Mouse (Mus musculus) kidney, postnatal 0 days (tissue): ENCODE measurements around the gene Mfn2. TPM values are rescaled to one million over a fixed set of nuclear protein-coding genes. Genes with fewer than 3 reads are reported as not detected.
"Not testable (repeated sequence)": the region's sequence is repeated elsewhere in the genome, so short reads cannot be mapped to it uniquely, and the experiment has no call there.

Source experiments
- ATAC-seq: fragments of 200-750 bp; cut with Nextera tagmentation; replicated peaks from 2 replicates; pipeline ENCODE4 v1.8.0; 2017; ENCODE audit warnings: low read depth, moderate number of reproducible peaks, moderate TSS enrichment, moderate library complexity; ENCODE audit not compliant: low FRiP score
- DNase-seq: peaks from one replicate; pipeline ENCODE4 v3.0.0-alpha.2; 2016; ENCODE audit warnings: low spot score
- H3K27ac ChIP-seq: fragments of 300-500 bp; sonication (generic); 2 replicates; pipeline ENCODE4 v1.5.1; 2014; ENCODE audit warnings: mild to moderate bottlenecking
- H3K27me3 ChIP-seq: fragments of 300-500 bp; sonication (generic); 2 replicates; pipeline ENCODE4 v1.6.1; 2014; ENCODE audit warnings: low read length, mixed read lengths; ENCODE audit not compliant: insufficient read depth
- H3K36me3 ChIP-seq: fragments of 300-500 bp; sonication (generic); 2 replicates; pipeline ENCODE4 v1.6.1; 2014; ENCODE audit warnings: low read length, mixed read lengths; ENCODE audit not compliant: insufficient read depth
- H3K4me1 ChIP-seq: fragments of 300-500 bp; sonication (generic); replicated peaks from 2 replicates; pipeline ENCODE4 v1.6.1; 2014; ENCODE audit warnings: antibody characterized with exemption, low read length, mixed read lengths; ENCODE audit not compliant: insufficient read depth
- H3K4me2 ChIP-seq: fragments of 300-500 bp; sonication (generic); 2 replicates; pipeline ENCODE4 v1.6.1; 2014; ENCODE audit warnings: mild to moderate bottlenecking, low read length, moderate library complexity, mixed read lengths
- H3K4me3 ChIP-seq: fragments of 300-500 bp; sonication (generic); replicated peaks from 2 replicates; pipeline ENCODE4 v1.5.1; 2014; ENCODE audit warnings: low read depth, low read length
- H3K9ac ChIP-seq: fragments of 300-500 bp; sonication (generic); 2 replicates; pipeline ENCODE4 v1.6.1; 2014; ENCODE audit warnings: low read depth, low read length
- H3K9me3 ChIP-seq: fragments of 300-500 bp; sonication (generic); replicated peaks from 2 replicates; pipeline ENCODE4 v1.6.1; 2016; ENCODE audit warnings: low read length, inconsistent platforms, mixed read lengths
- CTCF ChIP-seq: IDR thresholded peaks from 2 replicates; pipeline ENCODE4 v1.5.1; 2016; ENCODE audit warnings: antibody characterized with exemption, low read depth, mild to moderate bottlenecking, moderate library complexity
- WGBS: fragments of 180-500 bp; shearing (Covaris S2); extraction: QIAGEN DNeasy Blood & Tissue Kit; methylation state at CpG from one replicate; pipeline ENCODE4 v1.1.7; 2014; 5-methylcytosine and 5-hydroxymethylcytosine counted together
- polyA plus RNA-seq: library from polyadenylated mRNA; unstranded; fragments of >200 nt; fragmentation: Nextera tagmentation; extraction: Ambion mirVana; gene quantifications from 2 replicates; pipeline ENCODE4 v1.2.1, GENCODE M21; 2015

Mfn2 gene
- polyA plus RNA-seq, 1 experiment from 2014 or later = 28.9 TPM

- Histone ChIP-seq H3K36me3 (peaks cover 64% of the 10 kb centered on the region), H3K9me3 (no peaks in the 10 kb centered on the region), H3K4me1 (no peaks in the 10 kb centered on the region), H3K27ac (no peak overlapping the region), H3K4me3 (no peak overlapping the region), H3K27me3 (no peaks in the 10 kb centered on the region), H3K4me2 (no peak overlapping the region), H3K9ac (no peak overlapping the region)
- DNase-seq (no peak), ATAC-seq (peak; percentile 8; the same call in 1 of the 2 replicates)
- 71% methylated on average over 2 of the region's 2 CpGs for WGBS
- TF ChIP-seq CTCF = no peak
These were observed 25.0 kb downstream of the Mfn2 start for GRCm38 (mm10) chr4:147879456-147879855.

- Histone ChIP-seq H3K4me1 (no peaks in the 10 kb centered on the region), H3K27me3 (no peaks in the 10 kb centered on the region), H3K9ac (no peak overlapping the region), H3K9me3 (no peaks in the 10 kb centered on the region), H3K4me2 (no peak overlapping the region), H3K36me3 (peaks cover 55% of the 10 kb centered on the region), H3K4me3 (no peak overlapping the region), H3K27ac (no peak overlapping the region)
- no peak; the same call in 1 of the 2 replicates for ATAC-seq
- no peak for TF ChIP-seq CTCF
- DNase-seq = no peak
- 95% methylated on average over 9 of the region's 9 CpGs for WGBS
These were observed 26.0 kb downstream of the Mfn2 start for GRCm38 (mm10) chr4:147878537-147878936.

- Histone ChIP-seq H3K9ac (no peak overlapping the region), H3K36me3 (peaks cover 44% of the 10 kb centered on the region), H3K4me2 (no peak overlapping the region), H3K27me3 (no peaks in the 10 kb centered on the region), H3K4me3 (no peak overlapping the region), H3K4me1 (no peaks in the 10 kb centered on the region), H3K27ac (no peak overlapping the region), H3K9me3 (no peaks in the 10 kb centered on the region)
- DNase-seq = no peak
- TF ChIP-seq CTCF = no peak
- 85% methylated on average over 4 of the region's 4 CpGs for WGBS
- ATAC-seq = no peak
These were observed 28.5 kb downstream of the Mfn2 start for GRCm38 (mm10) chr4:147875852-147876575.

- peak overlapping the region; percentile 88 for H3K4me3 ChIP-seq
- WGBS = 5% methylated on average over 5 of the region's 5 CpGs
- H3K4me2 ChIP-seq = peak overlapping the region; percentile 62
- peaks cover 19% of the 10 kb centered on the region for H3K4me1 ChIP-seq
- DNase-seq (no peak), ATAC-seq (no peak)
- peaks cover 20% of the 10 kb centered on the region; the same call in 1 of the 2 replicates for H3K36me3 ChIP-seq
- no peaks in the 10 kb centered on the region for H3K27me3 ChIP-seq
- no peak for TF ChIP-seq CTCF
- H3K9me3 ChIP-seq = no peaks in the 10 kb centered on the region
- peak overlapping the region; percentile 48 for H3K9ac ChIP-seq
- no peak overlapping the region for H3K27ac ChIP-seq
These were observed 35.3 kb downstream of the Mfn2 start for GRCm38 (mm10) chr4:147869238-147869637.

GRCm38 (mm10) chr4:147868450-147869031 lies 36.0 kb downstream of the Mfn2 start, which contains the start of the genes Miip and Fv1:
Miip (minus strand) TSS chr4:147868816.
Fv1 (plus strand) TSS chr4:147868979.
- H3K4me1 ChIP-seq = peaks cover 19% of the 10 kb centered on the region
- H3K27ac ChIP-seq = peak within 1 kb of the TSS; percentile 91
- H3K4me3 ChIP-seq = peak within 1 kb of the TSS; percentile 88
- DNase-seq (peak; percentile 100), ATAC-seq (peak; percentile 99)
- H3K9me3 ChIP-seq = no peaks in the 10 kb centered on the region
- WGBS = 0% methylated on average over 29 of the region's 30 CpGs
- peak within 1 kb of the TSS; percentile 79 for H3K9ac ChIP-seq
- peaks cover 20% of the 10 kb centered on the region; the same call in 1 of the 2 replicates for H3K36me3 ChIP-seq
- peak within 1 kb of the TSS; percentile 84 for H3K4me2 ChIP-seq
- no peaks in the 10 kb centered on the region for H3K27me3 ChIP-seq
- peak; percentile 41 for TF ChIP-seq CTCF

DNA sequence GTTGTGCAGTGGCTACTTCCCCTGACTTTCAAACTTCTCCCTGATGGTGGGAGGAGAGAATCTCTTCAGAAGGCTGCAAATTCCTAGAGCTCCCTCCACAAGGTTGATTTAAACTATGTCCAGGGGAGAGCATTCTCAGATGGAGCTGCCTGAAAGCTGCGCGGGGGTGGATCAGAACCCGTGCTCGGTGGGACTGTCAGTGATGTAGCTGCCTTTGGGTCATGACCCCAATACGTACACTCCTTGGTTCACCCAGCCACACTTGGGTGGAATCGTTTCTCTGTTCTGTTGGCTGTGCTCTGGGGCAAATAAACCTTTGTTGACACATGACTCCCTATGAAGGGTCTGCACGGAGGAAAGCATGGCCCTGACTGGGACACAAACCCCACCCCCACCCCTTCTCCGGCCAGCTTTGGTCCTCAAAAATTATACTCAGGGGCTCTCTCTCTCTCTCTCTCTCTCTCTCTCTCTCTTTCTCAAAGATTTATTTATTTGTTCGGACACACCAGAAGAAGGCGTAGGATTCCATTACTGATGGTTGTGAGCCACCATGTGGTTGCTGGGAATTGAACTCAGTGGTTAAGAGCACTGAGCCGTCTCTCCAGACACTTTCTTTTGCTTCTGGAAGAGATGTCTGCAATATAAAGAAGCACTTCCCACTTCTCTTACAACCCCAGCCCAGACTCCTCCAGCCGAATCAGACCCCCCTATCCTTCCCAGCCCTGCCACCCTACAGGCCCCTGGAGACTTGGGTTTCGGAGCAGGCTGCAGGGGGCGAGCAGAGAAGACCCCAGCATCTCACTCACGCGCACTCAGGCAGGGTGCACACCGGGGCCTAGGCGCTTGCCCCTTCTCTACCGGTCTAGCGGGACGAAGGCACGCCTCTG lies 36.7 kb downstream of the Mfn2 start:
- DNase-seq (peak; percentile 52), ATAC-seq (no peak)
- no peaks in the 10 kb centered on the region for H3K9me3 ChIP-seq
- peak overlapping the region; percentile 79 for H3K9ac ChIP-seq
- H3K36me3 ChIP-seq = peaks cover 24% of the 10 kb centered on the region
- peak overlapping the region; percentile 84 for H3K4me2 ChIP-seq
- peak overlapping the region; percentile 91 for H3K27ac ChIP-seq
- peaks cover 19% of the 10 kb centered on the region for H3K4me1 ChIP-seq
- WGBS = 3% methylated on average over 22 of the region's 22 CpGs
- no peaks in the 10 kb centered on the region for H3K27me3 ChIP-seq
- peak overlapping the region; percentile 88 for H3K4me3 ChIP-seq
- peak; percentile 31; the same call in 1 of the 2 replicates for TF ChIP-seq CTCF

DNA sequence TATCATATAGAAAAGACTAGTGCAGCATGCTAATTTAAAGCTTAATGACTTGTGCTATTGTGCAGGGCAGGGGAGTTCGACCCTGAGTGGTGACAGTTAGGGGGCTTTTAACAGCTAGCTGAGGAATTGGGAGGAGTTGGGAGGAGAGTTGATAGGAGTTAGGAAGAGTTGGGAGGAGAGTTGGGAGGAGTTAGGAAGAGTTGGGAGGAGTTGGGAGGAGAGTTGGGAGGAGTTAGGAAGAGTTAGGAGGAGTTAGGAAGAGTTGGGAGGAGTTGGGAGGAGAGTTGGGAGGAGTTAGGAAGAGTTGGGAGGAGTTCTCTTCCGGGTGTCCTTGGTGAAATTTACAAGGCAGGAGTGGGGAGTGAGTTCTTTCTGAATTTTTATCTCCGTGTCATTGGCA lies 37.7 kb downstream of the Mfn2 start:
- DNase-seq = peak; percentile 51
- WGBS = 21% methylated on average over 3 of the region's 3 CpGs
- Histone ChIP-seq H3K36me3 (peaks cover 31% of the 10 kb centered on the region), H3K4me1 (peaks cover 19% of the 10 kb centered on the region), H3K4me2 (peak overlapping the region; percentile 84; the same call in 1 of the 2 replicates)
- H3K9ac ChIP-seq, H3K4me3 ChIP-seq, H3K27me3 ChIP-seq, H3K9me3 ChIP-seq, H3K27ac ChIP-seq, ATAC-seq: not testable (repeated sequence)
